Mouse (Mus musculus) right cerebral cortex, postnatal 36 days (tissue): ENCODE data around the gene Nup43.

ENCODE experiments used
- DNase-seq, 2 experiments: peaks; one replicate each; pipeline ENCODE4 v3.0.0; 2022; ENCODE audit warnings: low spot score in 2 of 2, mixed read lengths in 1 of 2

The Nup43 gene

DNA sequence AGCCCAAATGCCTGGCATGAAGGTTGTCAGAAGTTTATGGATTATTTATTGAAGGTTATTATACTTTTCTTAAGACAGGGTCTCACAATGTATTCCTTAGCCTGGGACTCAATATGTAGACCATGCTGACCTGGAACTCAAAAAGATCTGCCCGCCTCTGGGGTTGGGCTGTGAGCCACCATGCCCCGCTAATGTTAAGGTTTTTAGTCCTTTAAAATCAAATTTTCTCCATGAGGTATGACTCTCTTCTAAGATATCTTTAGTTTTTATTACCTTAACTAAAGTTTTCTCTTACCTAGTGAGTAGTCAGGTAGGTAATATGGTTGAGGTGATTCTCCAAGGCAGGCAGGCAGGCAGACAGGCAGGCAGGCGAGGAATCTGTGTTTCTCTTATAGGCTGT is 14.9 kb downstream of the Nup43 start:
- DNase-seq, result no peak

DNA sequence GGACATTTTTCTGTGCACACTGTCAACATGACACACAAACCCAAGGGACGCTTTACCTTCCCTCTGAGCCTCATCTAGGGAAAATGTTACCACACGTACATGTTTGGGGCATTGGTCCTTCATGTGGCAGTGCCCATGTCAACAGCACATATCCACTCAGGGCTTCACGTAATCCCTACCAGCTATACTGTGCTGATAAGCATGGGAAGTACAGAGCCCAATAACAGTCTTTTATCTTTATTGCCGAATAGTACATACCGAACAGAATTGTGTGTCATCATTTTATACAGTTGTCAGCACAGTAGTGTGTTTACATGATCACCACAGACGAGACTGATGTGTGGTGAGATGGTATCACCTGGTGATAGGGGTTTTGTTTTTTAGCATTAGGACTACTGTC is 19.6 kb downstream of the Nup43 start:
- DNase-seq, result no peak

- DNase-seq, result no peak
Observed at GRCm38 (mm10) chr10:7695286-7695685, 28.0 kb downstream of the Nup43 start.

- no peak for DNase-seq
Observed at GRCm38 (mm10) chr10:7700120-7700519, 32.8 kb downstream of the Nup43 start.

DNA sequence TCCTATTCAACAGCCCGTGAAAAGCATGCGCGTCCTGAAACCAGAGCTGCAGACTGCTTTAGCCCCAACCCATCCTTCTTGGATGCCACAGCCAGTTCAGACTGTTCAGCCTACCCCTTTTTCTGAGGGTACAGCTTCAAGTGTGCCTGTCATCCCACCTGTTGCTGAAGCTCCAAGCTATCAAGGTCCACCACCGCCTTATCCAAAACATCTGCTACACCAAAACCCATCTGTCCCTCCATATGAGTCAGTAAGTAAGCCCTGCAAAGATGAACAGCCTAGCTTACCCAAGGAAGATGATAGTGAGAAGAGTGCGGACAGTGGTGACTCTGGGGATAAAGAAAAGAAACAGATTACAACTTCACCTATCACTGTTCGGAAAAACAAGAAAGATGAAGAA is 35.3 kb downstream of the Nup43 start:
- DNase-seq, result no peak

DNA sequence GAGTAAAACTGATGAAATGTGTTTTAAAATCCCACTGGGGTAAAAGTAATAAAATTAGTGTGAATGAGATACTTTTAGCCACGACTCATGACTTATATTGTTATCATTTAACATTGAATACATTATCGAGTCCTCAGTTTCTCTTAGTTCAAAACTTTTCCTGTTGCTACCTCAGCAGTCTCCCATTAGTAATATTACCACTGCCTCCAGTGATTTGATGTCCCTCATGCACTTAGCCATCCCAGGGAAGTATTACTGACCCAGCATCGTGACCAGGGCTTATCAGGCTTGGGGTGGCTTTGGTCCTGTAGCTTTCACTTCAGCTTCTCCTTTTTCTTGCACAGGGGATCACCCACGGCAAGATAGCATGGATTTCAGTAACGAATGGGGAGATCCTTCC is 42.8 kb downstream of the Nup43 start:
- DNase-seq, result no peak

DNA sequence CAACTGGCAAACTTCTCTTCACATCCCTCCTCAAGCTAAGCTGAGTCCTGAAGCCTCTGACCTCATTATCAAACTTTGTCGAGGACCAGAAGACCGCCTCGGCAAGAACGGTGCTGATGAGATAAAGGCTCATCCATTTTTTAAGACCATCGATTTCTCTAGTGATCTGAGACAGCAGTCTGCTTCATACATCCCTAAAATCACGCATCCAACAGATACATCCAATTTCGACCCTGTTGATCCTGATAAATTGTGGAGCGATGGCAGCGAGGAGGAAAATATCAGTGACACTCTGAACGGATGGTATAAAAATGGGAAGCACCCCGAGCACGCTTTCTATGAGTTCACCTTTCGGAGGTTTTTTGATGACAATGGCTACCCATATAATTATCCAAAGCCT is 45.2 kb downstream of the Nup43 start:
- DNase-seq, result no peak

GRCm38 (mm10) chr10:7715056-7715455 is 47.8 kb downstream of the Nup43 start:
- DNase-seq, result no peak

- peak; percentile 80 to 87 for DNase-seq
Observed at GRCm38 (mm10) chr10:7725751-7726500, 58.6 kb downstream of the Nup43 start, which contains the start of gene Katna1. Katna1 (plus strand) TSS chr10:7726000.

DNA sequence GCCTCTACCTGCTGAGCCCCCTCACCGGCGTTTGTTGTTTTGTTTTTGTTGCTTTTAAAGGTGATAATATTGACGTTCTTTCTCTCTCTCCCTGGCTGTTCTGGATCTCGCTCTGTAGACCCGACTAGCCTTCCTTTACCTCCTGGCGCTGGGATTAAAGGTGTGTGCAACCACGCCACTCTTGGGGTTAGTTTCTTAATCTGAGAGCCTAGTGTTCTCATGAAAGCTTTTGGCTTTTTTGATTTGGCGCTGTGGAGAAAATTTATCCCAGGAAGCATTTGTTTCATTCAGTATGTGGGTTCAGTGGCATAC is 59.2 kb downstream of the Nup43 start:
- DNase-seq, result no peak

- DNase-seq, result no peak
Observed at GRCm38 (mm10) chr10:7727011-7727410, 59.7 kb downstream of the Nup43 start.
